Mouse (Mus musculus) hindbrain, embryonic 16.5 days (tissue): ENCODE results near the gene Mrpl55. TPM values are rescaled to one million over a fixed set of nuclear protein-coding genes. Genes with fewer than 3 reads are reported as not detected.

Experiments used
- ATAC-seq: fragments of 200-750 bp; cut with Nextera tagmentation; 2 replicates; pipeline ENCODE4 v1.8.0; 2017; ENCODE audit warnings: moderate TSS enrichment, moderate library complexity
- H3K27ac ChIP-seq: fragments of 300-500 bp; sonication (generic); 2 replicates; pipeline ENCODE4 v1.5.1; 2014; ENCODE audit warnings: low read depth, mild to moderate bottlenecking, control low read depth, low read length, moderate library complexity
- H3K27me3 ChIP-seq: fragments of 300-500 bp; sonication (generic); replicated peaks from 2 replicates; pipeline ENCODE4 v1.6.1; 2014; ENCODE audit warnings: low read length; ENCODE audit not compliant: control insufficient read depth, insufficient read depth
- H3K36me3 ChIP-seq: fragments of 300-500 bp; sonication (generic); 2 replicates; pipeline ENCODE4 v1.6.1; 2014; ENCODE audit warnings: mild to moderate bottlenecking, low read length, moderate library complexity, mixed read lengths; ENCODE audit not compliant: control insufficient read depth, insufficient read depth
- H3K4me1 ChIP-seq: fragments of 300-500 bp; sonication (generic); 2 replicates; pipeline ENCODE4 v1.6.1; 2014; ENCODE audit warnings: low read depth, low read length; ENCODE audit not compliant: control insufficient read depth, insufficient read depth
- H3K4me2 ChIP-seq: fragments of 300-500 bp; sonication (generic); 2 replicates; pipeline ENCODE4 v1.6.1; 2014; ENCODE audit warnings: mild to moderate bottlenecking, low read length, control low read depth, moderate library complexity
- H3K4me3 ChIP-seq: fragments of 300-500 bp; sonication (generic); 2 replicates; pipeline ENCODE4 v1.5.1; 2014; ENCODE audit warnings: mild to moderate bottlenecking, low read length, control low read depth, moderate library complexity
- H3K9ac ChIP-seq: fragments of 300-500 bp; sonication (generic); 2 replicates; pipeline ENCODE4 v1.6.1; 2014; ENCODE audit warnings: low read depth, mild to moderate bottlenecking, control low read depth, low read length, moderate library complexity
- H3K9me3 ChIP-seq: fragments of 300-500 bp; sonication (generic); 2 replicates; pipeline ENCODE4 v1.6.1; 2014; ENCODE audit warnings: mild to moderate bottlenecking, low read length, moderate library complexity; ENCODE audit not compliant: control insufficient read depth
- WGBS: fragments of 180-500 bp; shearing (Covaris S2); extraction: QIAGEN DNeasy Blood & Tissue Kit; methylation state at CpG from one replicate; pipeline ENCODE4 v1.1.7; 2014; 5-methylcytosine and 5-hydroxymethylcytosine counted together
- polyA plus RNA-seq: library from polyadenylated mRNA; unstranded; fragments of >200 nt; fragmentation: Nextera tagmentation; extraction: Ambion mirVana; gene quantifications from 2 replicates; pipeline ENCODE4 v1.2.1, GENCODE M21; 2015

Mrpl55 gene
- polyA plus RNA-seq, 1 experiment from 2014 or later, result 95.9 TPM

GRCm38 (mm10) chr11:59185490-59185889 lies 16.8 kb upstream of the Mrpl55 start:
- no peak overlapping the region for H3K9ac ChIP-seq
- H3K36me3 ChIP-seq, result peaks cover 17% of the 10 kb centered on the region

GRCm38 (mm10) chr11:59187706-59188105 lies 14.6 kb upstream of the Mrpl55 start:
- peaks cover 11% of the 10 kb centered on the region for H3K4me1 ChIP-seq
- peaks cover 14% of the 10 kb centered on the region for H3K36me3 ChIP-seq
- no peak overlapping the region for H3K9ac ChIP-seq
- no peak overlapping the region for H3K27ac ChIP-seq
- H3K4me3 ChIP-seq, result no peak overlapping the region
- ATAC-seq, result no peak
- no peaks in the 10 kb centered on the region for H3K9me3 ChIP-seq
- H3K4me2 ChIP-seq, result no peak overlapping the region
- no peaks in the 10 kb centered on the region for H3K27me3 ChIP-seq
- 85% methylated on average over 6 of the region's 6 CpGs for WGBS

More at GRCm38 (mm10) chr11:59185490-59185889, 16.8 kb upstream of the Mrpl55 start:
- no peak overlapping the region for H3K4me2 ChIP-seq
- H3K9me3 ChIP-seq, result no peaks in the 10 kb centered on the region
- H3K27me3 ChIP-seq, result no peaks in the 10 kb centered on the region
- WGBS, result 83% methylated on average over 5 of the region's 5 CpGs
- no peak for ATAC-seq
- no peak overlapping the region for H3K4me3 ChIP-seq
- H3K27ac ChIP-seq, result no peak overlapping the region
- peaks cover 6% of the 10 kb centered on the region for H3K4me1 ChIP-seq

- peak overlapping the region; percentile 78 for H3K9ac ChIP-seq
- no peaks in the 10 kb centered on the region for H3K27me3 ChIP-seq
- peak overlapping the region; percentile 69 for H3K4me2 ChIP-seq
- H3K27ac ChIP-seq, result peak overlapping the region; percentile 90
- under 1% methylated on average over 51 of the region's 59 CpGs for WGBS
- H3K4me3 ChIP-seq, result peak overlapping the region; percentile 66
- no peaks in the 10 kb centered on the region for H3K9me3 ChIP-seq
- ATAC-seq, result peak; percentile 96
- peaks cover 11% of the 10 kb centered on the region for H3K4me1 ChIP-seq
- H3K36me3 ChIP-seq, result no peaks in the 10 kb centered on the region
Measured at GRCm38 (mm10) chr11:59191231-59192058, 10.8 kb upstream of the Mrpl55 start.

GRCm38 (mm10) chr11:59192059-59192386 lies 10.3 kb upstream of the Mrpl55 start, which contains the start of gene Guk1:
Gene Guk1, minus strand, starts transcription at chr11:59192212.
- 5% methylated on average over 16 of the region's 16 CpGs for WGBS
- Histone ChIP-seq H3K4me2 (peak within 1 kb of the TSS; percentile 69), H3K9me3 (no peaks in the 10 kb centered on the region), H3K4me1 (peaks cover 11% of the 10 kb centered on the region), H3K27ac (peak within 1 kb of the TSS; percentile 90), H3K9ac (peak within 1 kb of the TSS; percentile 78), H3K36me3 (no peaks in the 10 kb centered on the region), H3K4me3 (peak within 1 kb of the TSS; percentile 66), H3K27me3 (no peaks in the 10 kb centered on the region)
- peak; percentile 13; the same call in 1 of the 2 replicates for ATAC-seq

- H3K27ac ChIP-seq, result no peak overlapping the region
- H3K4me2 ChIP-seq, result no peak overlapping the region
- ATAC-seq, result no peak
- no peak overlapping the region for H3K9ac ChIP-seq
- H3K4me1 ChIP-seq, result peaks cover 4% of the 10 kb centered on the region
- H3K4me3 ChIP-seq, result no peak overlapping the region
- no peaks in the 10 kb centered on the region for H3K9me3 ChIP-seq
- H3K36me3 ChIP-seq, result no peaks in the 10 kb centered on the region
- H3K27me3 ChIP-seq, result no peaks in the 10 kb centered on the region
Measured at GRCm38 (mm10) chr11:59196230-59196629, 6.1 kb upstream of the Mrpl55 start.

- H3K9me3 ChIP-seq, result no peaks in the 10 kb centered on the region
- 33% methylated on average over 16 of the region's 16 CpGs for WGBS
- H3K27me3 ChIP-seq, result no peaks in the 10 kb centered on the region
- peak; percentile 15; the same call in 1 of the 2 replicates for ATAC-seq
- H3K4me1 ChIP-seq, result peaks cover 14% of the 10 kb centered on the region
- H3K27ac ChIP-seq, result peak overlapping the region; percentile 17; the same call in 1 of the 2 replicates
- H3K9ac ChIP-seq, result peak overlapping the region; percentile 82
- peaks cover 9% of the 10 kb centered on the region for H3K36me3 ChIP-seq
- H3K4me3 ChIP-seq, result peak overlapping the region; percentile 91
- peak overlapping the region; percentile 87 for H3K4me2 ChIP-seq
Measured at GRCm38 (mm10) chr11:59201216-59202002, 877 bp upstream of the Mrpl55 start.

GRCm38 (mm10) chr11:59208153-59208831 lies 6.0 kb downstream of the Mrpl55 start, which contains the start of gene 2310033P09Rik:
Gene 2310033P09Rik, plus strand, starts transcription at chr11:59208321.
- Histone ChIP-seq H3K36me3 (peaks cover 24% of the 10 kb centered on the region), H3K27me3 (no peaks in the 10 kb centered on the region), H3K9ac (peak within 1 kb of the TSS; percentile 86), H3K27ac (peak within 1 kb of the TSS; percentile 89), H3K4me2 (peak within 1 kb of the TSS; percentile 90), H3K4me3 (peak within 1 kb of the TSS; percentile 87), H3K9me3 (no peaks in the 10 kb centered on the region), H3K4me1 (peaks cover 22% of the 10 kb centered on the region)
- ATAC-seq, result peak; percentile 92
- WGBS, result under 1% methylated on average over 66 of the region's 67 CpGs

GRCm38 (mm10) chr11:59209003-59209441 lies 6.7 kb downstream of the Mrpl55 start:
- Histone ChIP-seq H3K9ac (peak overlapping the region; percentile 86), H3K9me3 (no peaks in the 10 kb centered on the region), H3K27me3 (no peaks in the 10 kb centered on the region), H3K27ac (peak overlapping the region; percentile 89; the same call in 1 of the 2 replicates), H3K4me1 (peaks cover 22% of the 10 kb centered on the region), H3K4me3 (peak overlapping the region; percentile 87), H3K36me3 (peaks cover 24% of the 10 kb centered on the region), H3K4me2 (peak overlapping the region; percentile 90)
- 10% methylated on average over 18 of the region's 18 CpGs for WGBS
- peak; percentile 49 for ATAC-seq
